Mouse (Mus musculus) lung, embryonic 14.5 days (tissue): ENCODE measurements around the gene Dnajc11. TPM values are rescaled to one million over a fixed set of nuclear protein-coding genes. Genes with fewer than 3 reads are reported as not detected.

Source experiments
- ATAC-seq: fragments of 200-750 bp; cut with Nextera tagmentation; 2 replicates; pipeline ENCODE4 v1.8.0; 2017; ENCODE audit warnings: mild to moderate bottlenecking, moderate TSS enrichment, moderate library complexity; ENCODE audit not compliant: insufficient read depth
- DNase-seq: peaks from one replicate; pipeline ENCODE4 v3.0.0-alpha.2; 2015
- H3K27ac ChIP-seq: fragments of 300-500 bp; sonication (generic); 2 replicates; pipeline ENCODE4 v1.5.1; 2014; ENCODE audit warnings: low read depth, mild to moderate bottlenecking, moderate library complexity
- H3K27me3 ChIP-seq: fragments of 300-500 bp; sonication (generic); 2 replicates; pipeline ENCODE4 v1.6.1; 2014; ENCODE audit warnings: low read length, control low read depth; ENCODE audit not compliant: insufficient read depth
- H3K36me3 ChIP-seq: fragments of 300-500 bp; sonication (generic); 2 replicates; pipeline ENCODE4 v1.6.1; 2014; ENCODE audit warnings: control low read depth; ENCODE audit not compliant: insufficient read depth
- H3K4me1 ChIP-seq: fragments of 300-500 bp; sonication (generic); 2 replicates; pipeline ENCODE4 v1.6.1; 2014; ENCODE audit warnings: antibody characterized with exemption, control low read depth; ENCODE audit not compliant: insufficient read depth
- H3K4me2 ChIP-seq: fragments of 300-500 bp; sonication (generic); 2 replicates; pipeline ENCODE4 v1.6.1; 2014; ENCODE audit warnings: mild to moderate bottlenecking
- H3K4me3 ChIP-seq: fragments of 300-500 bp; sonication (generic); 2 replicates; pipeline ENCODE4 v1.5.1; 2014; ENCODE audit warnings: low read depth, low read length
- H3K9ac ChIP-seq: fragments of 300-500 bp; sonication (generic); 2 replicates; pipeline ENCODE4 v1.6.1; 2014
- H3K9me3 ChIP-seq: fragments of 300-500 bp; sonication (generic); 2 replicates; pipeline ENCODE4 v1.6.1; 2016; ENCODE audit warnings: low read depth, low read length, control low read depth
- CTCF ChIP-seq: IDR thresholded peaks from 2 replicates; pipeline ENCODE4 v1.5.1; 2016; ENCODE audit warnings: antibody characterized with exemption, low read depth
- WGBS: fragments of 180-500 bp; shearing (Covaris S2); extraction: QIAGEN DNeasy Blood & Tissue Kit; methylation state at CpG from one replicate; pipeline ENCODE4 v1.1.7; 2014; 5-methylcytosine and 5-hydroxymethylcytosine counted together
- polyA plus RNA-seq: library from polyadenylated mRNA; unstranded; fragments of >200 nt; fragmentation: Nextera tagmentation; extraction: Ambion mirVana; gene quantifications from 2 replicates; pipeline ENCODE4 v1.2.1, GENCODE M21; 2014

Dnajc11 gene
- polyA plus RNA-seq, 1 experiment from 2014 or later, result 65.9 TPM

GRCm38 (mm10) chr4:151994228-151995171 lies 61.0 kb downstream of the Dnajc11 start:
- Histone ChIP-seq H3K36me3 (peaks cover 38% of the 10 kb centered on the region), H3K9me3 (no peaks in the 10 kb centered on the region), H3K4me3 (peak overlapping the region; percentile 99), H3K9ac (peak overlapping the region; percentile 88), H3K27me3 (no peaks in the 10 kb centered on the region), H3K4me1 (0 out of 2 replicates have a peak, but pooled peaks cover 4% of the 10 kb centered on the region), H3K4me2 (peak overlapping the region; percentile 91), H3K27ac (peak overlapping the region; percentile 88)
- peak; percentile 46 for DNase-seq
- no peak for ATAC-seq
- under 1% methylated on average over 58 of the region's 61 CpGs for WGBS
- TF ChIP-seq CTCF, result no peak

- H3K4me2 ChIP-seq, result peak overlapping the region; percentile 91
- peak; percentile 1 for ATAC-seq
- peak; percentile 24 for DNase-seq
- H3K36me3 ChIP-seq, result peaks cover 30% of the 10 kb centered on the region
- H3K9me3 ChIP-seq, result no peaks in the 10 kb centered on the region
- TF ChIP-seq CTCF, result no peak
- peak overlapping the region; percentile 88 for H3K9ac ChIP-seq
- under 1% methylated on average over 79 of the region's 111 CpGs for WGBS
- no peaks in the 10 kb centered on the region for H3K27me3 ChIP-seq
- peak overlapping the region; percentile 99 for H3K4me3 ChIP-seq
- 0 out of 2 replicates have a peak, but pooled peaks cover 4% of the 10 kb centered on the region for H3K4me1 ChIP-seq
- H3K27ac ChIP-seq, result peak overlapping the region; percentile 88
These were observed 62.1 kb downstream of the Dnajc11 start for GRCm38 (mm10) chr4:151995371-151996172.

- peak; percentile 100 for DNase-seq
- no peak for TF ChIP-seq CTCF
- H3K36me3 ChIP-seq, result peaks cover 22% of the 10 kb centered on the region
- H3K9ac ChIP-seq, result peak within 1 kb of the TSS; percentile 88
- H3K4me1 ChIP-seq, result 0 out of 2 replicates have a peak, but pooled peaks cover 4% of the 10 kb centered on the region
- H3K4me3 ChIP-seq, result peak within 1 kb of the TSS; percentile 99
- no peaks in the 10 kb centered on the region for H3K27me3 ChIP-seq
- ATAC-seq, result peak; percentile 97
- H3K27ac ChIP-seq, result peak within 1 kb of the TSS; percentile 88
- WGBS, result under 1% methylated on average over 92 of the region's 94 CpGs
- H3K9me3 ChIP-seq, result no peaks in the 10 kb centered on the region
- peak within 1 kb of the TSS; percentile 91 for H3K4me2 ChIP-seq
These were observed 62.9 kb downstream of the Dnajc11 start, which contains the start of gene Phf13 for GRCm38 (mm10) chr4:151996173-151996950. Phf13 (minus strand) TSS chr4:151996258.

GRCm38 (mm10) chr4:151996951-151997222 lies 63.4 kb downstream of the Dnajc11 start:
- WGBS, result 2% methylated on average over 13 of the region's 13 CpGs
- DNase-seq (no peak), ATAC-seq (no peak; the same call in 1 of the 2 replicates)
- Histone ChIP-seq H3K27ac (peak overlapping the region; percentile 78), H3K4me2 (peak overlapping the region; percentile 74), H3K4me3 (peak overlapping the region; percentile 99), H3K9ac (peak overlapping the region; percentile 74), H3K4me1 (0 out of 2 replicates have a peak, but pooled peaks cover 4% of the 10 kb centered on the region), H3K36me3 (peaks cover 17% of the 10 kb centered on the region), H3K27me3 (no peaks in the 10 kb centered on the region), H3K9me3 (no peaks in the 10 kb centered on the region)
- TF ChIP-seq CTCF, result no peak

GRCm38 (mm10) chr4:151997701-151998100 lies 64.2 kb downstream of the Dnajc11 start:
- Histone ChIP-seq H3K9me3 (no peaks in the 10 kb centered on the region), H3K27me3 (no peaks in the 10 kb centered on the region), H3K27ac (no peak overlapping the region), H3K9ac (no peak overlapping the region), H3K4me2 (peak overlapping the region; percentile 74), H3K4me1 (0 out of 2 replicates have a peak, but pooled peaks cover 4% of the 10 kb centered on the region), H3K4me3 (peak overlapping the region; percentile 99; the same call in 1 of the 2 replicates), H3K36me3 (peaks cover 9% of the 10 kb centered on the region; the same call in 1 of the 2 replicates)
- ATAC-seq (no peak), DNase-seq (no peak)
- WGBS, result 64% methylated on average over 3 of the region's 3 CpGs
- no peak for TF ChIP-seq CTCF

- no peaks in the 10 kb centered on the region for H3K27me3 ChIP-seq
- no peaks in the 10 kb centered on the region for H3K4me1 ChIP-seq
- H3K9ac ChIP-seq, result no peak overlapping the region
- no peaks in the 10 kb centered on the region for H3K36me3 ChIP-seq
- DNase-seq, result no peak
- H3K4me3 ChIP-seq, result no peak overlapping the region
- no peak for TF ChIP-seq CTCF
- 56% methylated on average over 3 of the region's 3 CpGs for WGBS
- no peak for ATAC-seq
- no peak overlapping the region for H3K4me2 ChIP-seq
- no peaks in the 10 kb centered on the region for H3K9me3 ChIP-seq
- H3K27ac ChIP-seq, result no peak overlapping the region
These were observed 66.0 kb downstream of the Dnajc11 start for GRCm38 (mm10) chr4:151999481-151999880.
